Mouse (Mus musculus) heart, embryonic 12.5 days (tissue): Measurements from ENCODE around the gene Ift43. TPM values are rescaled to one million over a fixed set of nuclear protein-coding genes. Genes with fewer than 3 reads are reported as not detected.
A peak's percentile ranks its signal among the peaks of the same experiment; 100 is the strongest.

Source experiments
- ATAC-seq: fragments of 200-750 bp; cut with Nextera tagmentation; 2 replicates; pipeline ENCODE4 v1.8.0; 2017; ENCODE audit warnings: moderate TSS enrichment, moderate library complexity; ENCODE audit not compliant: insufficient number of reproducible peaks, low FRiP score
- H3K27ac ChIP-seq: fragments of 300-500 bp; sonication (generic); 2 replicates; pipeline ENCODE4 v1.5.1; 2016; ENCODE audit warnings: mild to moderate bottlenecking, moderate library complexity; ENCODE audit not compliant: poor library complexity, severe bottlenecking
- H3K27me3 ChIP-seq: fragments of 300-500 bp; sonication (generic); replicated peaks from 2 replicates; pipeline ENCODE4 v1.6.1; 2016; ENCODE audit warnings: mild to moderate bottlenecking, moderate library complexity
- H3K36me3 ChIP-seq: fragments of 300-500 bp; sonication (generic); 2 replicates; pipeline ENCODE4 v1.6.1; 2016; ENCODE audit warnings: mild to moderate bottlenecking, moderate library complexity
- H3K4me1 ChIP-seq: fragments of 300-500 bp; sonication (generic); replicated peaks from 2 replicates; pipeline ENCODE4 v1.6.1; 2016; ENCODE audit warnings: mild to moderate bottlenecking
- H3K4me2 ChIP-seq: fragments of 300-500 bp; sonication (generic); 2 replicates; pipeline ENCODE4 v1.6.1; 2016; ENCODE audit warnings: mild to moderate bottlenecking, moderate library complexity
- H3K4me3 ChIP-seq: fragments of 300-500 bp; sonication (generic); 2 replicates; pipeline ENCODE4 v1.5.1; 2016; ENCODE audit warnings: mild to moderate bottlenecking
- H3K9ac ChIP-seq: fragments of 300-500 bp; sonication (generic); 2 replicates; pipeline ENCODE4 v1.6.1; 2016; ENCODE audit warnings: mild to moderate bottlenecking, moderate library complexity
- H3K9me3 ChIP-seq: fragments of 300-500 bp; sonication (generic); replicated peaks from 2 replicates; pipeline ENCODE4 v1.6.1; 2016; ENCODE audit warnings: mild to moderate bottlenecking, moderate library complexity
- WGBS: fragments of 180-500 bp; shearing (Covaris S2); methylation state at CpG from one replicate; pipeline ENCODE4 v1.1.7; 2016; 5-methylcytosine and 5-hydroxymethylcytosine counted together
- polyA plus RNA-seq: library from polyadenylated mRNA; unstranded; fragments of >200 nt; fragmentation: Nextera tagmentation; extraction: Ambion mirVana; gene quantifications from 2 replicates; pipeline ENCODE4 v1.2.1, GENCODE M21; 2016

Ift43 gene
- polyA plus RNA-seq, 1 experiment from 2014 or later: 113 TPM

DNA sequence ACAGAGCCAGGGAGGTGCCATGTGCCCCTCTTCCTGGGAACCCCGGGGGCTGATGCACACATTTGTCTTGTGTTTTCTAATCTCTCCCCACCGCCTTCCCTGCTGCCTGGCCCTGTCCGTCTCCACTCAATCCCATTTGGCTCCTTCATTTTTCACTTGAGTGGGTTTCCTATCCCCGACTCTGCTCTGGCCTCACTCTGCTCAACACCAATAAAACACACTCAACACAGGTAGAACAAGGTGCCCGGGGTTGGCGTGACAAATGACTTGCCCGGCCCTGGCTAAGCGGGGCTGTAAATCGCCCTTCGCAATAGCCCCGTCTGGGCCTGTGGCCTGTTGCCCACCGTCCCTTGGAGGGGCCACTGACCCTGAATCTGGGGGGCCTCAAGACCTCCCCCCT lies 92.0 kb downstream of the Ift43 start:
- H3K9me3 ChIP-seq: no peaks in the 10 kb centered on the region
- H3K4me1 ChIP-seq: peaks cover 25% of the 10 kb centered on the region
- no peak overlapping the region for H3K27ac ChIP-seq
- H3K4me2 ChIP-seq: no peak overlapping the region
- H3K9ac ChIP-seq: no peak overlapping the region
- no peaks in the 10 kb centered on the region for H3K36me3 ChIP-seq
- 79% methylated on average over 12 of the region's 12 CpGs for WGBS
- no peak for ATAC-seq
- no peak overlapping the region for H3K4me3 ChIP-seq
- 0 out of 2 replicates have a peak, but pooled peaks cover 5% of the 10 kb centered on the region for H3K27me3 ChIP-seq

- no peak overlapping the region for H3K27ac ChIP-seq
- H3K4me2 ChIP-seq: peak overlapping the region; percentile 5; the same call in 1 of the 2 replicates
- WGBS: 29% methylated on average over 12 of the region's 12 CpGs
Observed at GRCm38 (mm10) chr12:86175476-86175942, 93.2 kb downstream of the Ift43 start.

GRCm38 (mm10) chr12:86176675-86177339 lies 94.5 kb downstream of the Ift43 start:
- H3K9ac ChIP-seq: no peak overlapping the region
- H3K27ac ChIP-seq: no peak overlapping the region
- WGBS: 58% methylated on average over 11 of the region's 11 CpGs
- H3K36me3 ChIP-seq: no peaks in the 10 kb centered on the region
- 0 out of 2 replicates have a peak, but pooled peaks cover 5% of the 10 kb centered on the region for H3K27me3 ChIP-seq
- no peak overlapping the region for H3K4me2 ChIP-seq
- no peak overlapping the region for H3K4me3 ChIP-seq
- ATAC-seq: no peak
- peaks cover 35% of the 10 kb centered on the region for H3K4me1 ChIP-seq
- no peaks in the 10 kb centered on the region for H3K9me3 ChIP-seq

More at GRCm38 (mm10) chr12:86175476-86175942, 93.2 kb downstream of the Ift43 start:
- 0 out of 2 replicates have a peak, but pooled peaks cover 5% of the 10 kb centered on the region for H3K27me3 ChIP-seq
- H3K4me1 ChIP-seq: peaks cover 35% of the 10 kb centered on the region
- H3K36me3 ChIP-seq: no peaks in the 10 kb centered on the region
- H3K9me3 ChIP-seq: no peaks in the 10 kb centered on the region
- H3K9ac ChIP-seq: no peak overlapping the region
- no peak overlapping the region for H3K4me3 ChIP-seq
- ATAC-seq: no peak

DNA sequence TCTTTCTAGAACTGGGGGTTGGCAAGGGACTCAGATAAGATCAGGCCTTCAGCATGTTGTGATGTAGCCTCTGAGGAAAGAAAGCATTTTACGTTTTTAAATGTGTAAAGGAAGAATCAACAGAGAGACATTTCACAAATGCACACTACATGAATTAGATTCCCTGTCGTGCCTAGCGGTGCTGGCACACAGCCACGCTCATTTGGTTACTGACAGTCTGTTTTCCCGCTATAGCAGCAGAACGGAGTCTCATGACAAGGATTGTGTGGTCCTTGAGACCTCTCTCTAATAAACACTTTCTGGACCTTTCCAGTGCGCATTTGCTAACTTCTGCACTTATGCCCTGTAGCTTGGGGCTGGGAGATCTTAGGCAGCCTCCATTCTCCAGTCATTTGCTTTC lies 96.9 kb downstream of the Ift43 start:
- H3K27me3 ChIP-seq: 0 out of 2 replicates have a peak, but pooled peaks cover 4% of the 10 kb centered on the region
- H3K36me3 ChIP-seq: no peaks in the 10 kb centered on the region
- no peak overlapping the region for H3K4me2 ChIP-seq
- no peak overlapping the region for H3K9ac ChIP-seq
- no peak for ATAC-seq
- no peaks in the 10 kb centered on the region for H3K9me3 ChIP-seq
- H3K4me3 ChIP-seq: no peak overlapping the region
- peaks cover 35% of the 10 kb centered on the region for H3K4me1 ChIP-seq
- WGBS: 76% methylated on average over 7 of the region's 7 CpGs
- no peak overlapping the region for H3K27ac ChIP-seq

GRCm38 (mm10) chr12:86181320-86181751 lies 99.0 kb downstream of the Ift43 start:
- Histone ChIP-seq H3K4me2 (no peak overlapping the region), H3K27ac (no peak overlapping the region), H3K36me3 (no peaks in the 10 kb centered on the region), H3K27me3 (no peaks in the 10 kb centered on the region), H3K9ac (no peak overlapping the region), H3K9me3 (no peaks in the 10 kb centered on the region), H3K4me1 (peaks cover 26% of the 10 kb centered on the region), H3K4me3 (no peak overlapping the region)
- ATAC-seq: no peak
- WGBS: 25% methylated on average over 8 of the region's 8 CpGs

- 43% methylated on average over 2 of the region's 2 CpGs for WGBS
- Histone ChIP-seq H3K4me1 (peaks cover 23% of the 10 kb centered on the region), H3K27ac (no peak overlapping the region), H3K27me3 (no peaks in the 10 kb centered on the region), H3K4me2 (no peak overlapping the region), H3K9me3 (no peaks in the 10 kb centered on the region), H3K9ac (no peak overlapping the region), H3K4me3 (no peak overlapping the region), H3K36me3 (no peaks in the 10 kb centered on the region)
- no peak for ATAC-seq
Observed at GRCm38 (mm10) chr12:86181879-86182278, 99.5 kb downstream of the Ift43 start.

DNA sequence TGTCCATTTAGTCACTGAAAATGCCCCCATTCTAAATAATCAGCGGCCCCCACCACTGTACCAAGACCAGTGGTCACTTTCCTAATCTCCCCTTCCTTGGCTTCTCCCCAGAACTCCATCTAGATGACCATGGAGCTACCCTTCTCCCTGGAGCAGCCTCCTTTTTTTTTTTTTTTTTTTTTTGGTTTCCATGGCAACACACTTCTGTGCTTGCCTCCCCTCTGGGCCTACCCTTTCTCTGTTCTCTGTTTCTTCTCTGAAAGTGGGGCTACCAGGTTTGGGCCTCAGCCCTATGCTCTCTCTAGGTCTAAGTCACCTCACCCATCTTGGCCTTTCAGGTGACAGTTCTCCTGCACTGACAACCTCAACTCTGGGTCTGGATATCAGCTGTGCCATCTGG lies 100.1 kb downstream of the Ift43 start:
- Histone ChIP-seq H3K9me3 (no peaks in the 10 kb centered on the region), H3K27me3 (no peaks in the 10 kb centered on the region)
- 81% methylated on average over 1 of the region's 1 CpGs for WGBS

DNA sequence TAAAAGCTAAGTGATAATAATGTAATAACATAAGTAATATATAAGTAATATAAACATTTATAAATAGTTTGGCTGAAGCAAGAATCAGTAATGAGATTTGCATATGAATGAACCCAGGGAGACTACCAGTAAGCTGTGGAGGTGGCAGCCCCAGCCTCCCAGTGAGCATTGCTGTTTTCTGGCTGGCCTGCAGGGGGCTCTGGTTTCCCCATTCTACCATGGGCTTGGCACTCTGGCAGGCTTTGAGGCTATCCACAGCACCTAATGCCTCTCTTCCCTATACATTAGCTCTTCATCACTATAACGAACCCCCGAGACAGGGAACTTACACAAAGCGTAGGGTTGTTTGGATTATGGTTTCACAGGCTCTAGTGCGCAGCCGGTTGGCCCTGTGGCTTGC lies 105.8 kb downstream of the Ift43 start:
- peaks cover 13% of the 10 kb centered on the region for H3K4me1 ChIP-seq
- no peak for ATAC-seq
- H3K27me3 ChIP-seq: peaks cover 3% of the 10 kb centered on the region; the same call in 1 of the 2 replicates
- WGBS: 67% methylated on average over 5 of the region's 5 CpGs
- no peak overlapping the region for H3K9ac ChIP-seq
- no peaks in the 10 kb centered on the region for H3K9me3 ChIP-seq
- no peak overlapping the region for H3K4me2 ChIP-seq
- H3K36me3 ChIP-seq: no peaks in the 10 kb centered on the region
- no peak overlapping the region for H3K27ac ChIP-seq
- no peak overlapping the region for H3K4me3 ChIP-seq

More for the DNA sequence above, 100.1 kb downstream of the Ift43 start:
- peaks cover 18% of the 10 kb centered on the region for H3K4me1 ChIP-seq
- H3K36me3 ChIP-seq: no peaks in the 10 kb centered on the region
- no peak for ATAC-seq
- no peak overlapping the region for H3K4me2 ChIP-seq
- H3K4me3 ChIP-seq: no peak overlapping the region
- H3K9ac ChIP-seq: no peak overlapping the region
- H3K27ac ChIP-seq: no peak overlapping the region

DNA sequence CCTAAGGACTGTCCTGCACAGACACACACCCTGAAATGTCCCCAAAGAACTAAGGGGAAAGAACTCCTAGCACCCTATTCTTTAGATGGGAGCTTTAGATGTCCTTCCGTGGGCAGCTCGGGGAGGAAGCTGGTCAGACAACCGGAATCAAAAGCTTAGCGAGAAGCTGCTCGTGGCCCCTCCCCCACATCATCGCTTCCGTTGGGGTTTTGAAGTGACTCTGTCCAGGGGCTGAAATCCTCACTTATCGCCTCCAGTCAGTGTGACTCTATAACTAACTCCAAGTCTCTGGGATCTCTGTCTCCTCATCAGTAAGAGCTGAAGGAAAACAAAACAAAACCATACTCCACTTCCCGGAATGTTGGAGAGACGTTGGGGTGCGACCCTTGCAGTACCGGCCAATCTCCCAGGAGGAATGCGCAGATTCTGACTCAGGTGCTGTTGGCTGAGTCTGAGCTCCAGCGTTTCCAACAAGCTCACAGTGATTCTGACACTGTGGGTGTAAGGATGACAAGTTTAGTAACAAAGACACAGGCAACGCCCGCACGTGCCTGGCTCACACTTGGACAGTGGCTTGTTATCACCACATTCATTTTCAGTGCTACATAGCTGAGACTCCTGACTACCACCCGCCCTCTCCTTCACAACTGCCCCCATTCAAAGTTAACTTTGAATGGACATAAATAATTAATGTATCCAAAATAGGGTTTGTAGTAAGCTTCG lies 107.4 kb downstream of the Ift43 start:
- H3K9ac ChIP-seq: no peak overlapping the region
- WGBS: 15% methylated on average over 19 of the region's 19 CpGs
- H3K4me1 ChIP-seq: peaks cover 13% of the 10 kb centered on the region
- H3K4me3 ChIP-seq: no peak overlapping the region; the same call in 1 of the 2 replicates
- peak overlapping the region; percentile 51 for H3K4me2 ChIP-seq
- H3K27ac ChIP-seq: no peak overlapping the region
- no peak for ATAC-seq
- peaks cover 3% of the 10 kb centered on the region; the same call in 1 of the 2 replicates for H3K27me3 ChIP-seq
- no peaks in the 10 kb centered on the region for H3K36me3 ChIP-seq
- no peaks in the 10 kb centered on the region for H3K9me3 ChIP-seq

- Histone ChIP-seq H3K4me2 (no peak overlapping the region), H3K4me1 (peaks cover 13% of the 10 kb centered on the region), H3K36me3 (no peaks in the 10 kb centered on the region), H3K27ac (no peak overlapping the region), H3K27me3 (peaks cover 3% of the 10 kb centered on the region; the same call in 1 of the 2 replicates), H3K9me3 (no peaks in the 10 kb centered on the region), H3K4me3 (no peak overlapping the region), H3K9ac (no peak overlapping the region)
- ATAC-seq: no peak
- WGBS: 51% methylated on average over 15 of the region's 15 CpGs
Observed at GRCm38 (mm10) chr12:86192036-86192449, 109.7 kb downstream of the Ift43 start.

- no peak overlapping the region for H3K9ac ChIP-seq
- H3K27me3 ChIP-seq: no peaks in the 10 kb centered on the region
- 84% methylated on average over 7 of the region's 7 CpGs for WGBS
- no peak overlapping the region for H3K4me2 ChIP-seq
- H3K9me3 ChIP-seq: no peaks in the 10 kb centered on the region
- no peak for ATAC-seq
- H3K27ac ChIP-seq: no peak overlapping the region
- H3K36me3 ChIP-seq: no peaks in the 10 kb centered on the region
- H3K4me1 ChIP-seq: no peaks in the 10 kb centered on the region
- no peak overlapping the region for H3K4me3 ChIP-seq
Observed at GRCm38 (mm10) chr12:86196944-86197343, 114.6 kb downstream of the Ift43 start.
